Mouse (Mus musculus): Measurements from ENCODE around the gene R3hdm2.

The R3hdm2 gene

GRCm38 (mm10) chr10:127353909-127354895 is 25.9 kb upstream of the R3hdm2 start, which contains the start of gene Inhbe:
Inhbe (minus strand) TSS chr10:127354411.
- DNase-seq = peak in 1 of 2 experiments; percentile 51

DNA sequence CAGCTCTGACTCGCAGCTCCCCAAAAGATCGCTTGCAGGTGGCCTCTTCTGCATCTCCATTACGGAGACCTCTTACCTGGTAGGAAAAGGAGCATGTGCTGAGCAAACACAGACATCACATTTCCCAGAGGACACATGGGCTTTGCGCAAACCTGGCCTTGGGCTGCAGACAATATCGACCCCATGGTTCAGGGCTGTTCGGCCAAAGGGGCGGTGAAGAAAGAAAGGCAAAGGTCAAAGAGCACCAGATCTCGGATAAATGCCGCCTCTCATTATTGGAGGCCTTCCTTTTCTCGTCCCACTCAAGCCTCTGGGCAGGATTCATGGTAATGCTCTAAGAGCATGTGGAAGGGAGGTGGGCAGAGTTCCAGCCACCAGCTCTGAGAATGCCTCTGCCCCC is 24.8 kb upstream of the R3hdm2 start:
- no peak for DNase-seq

DNA sequence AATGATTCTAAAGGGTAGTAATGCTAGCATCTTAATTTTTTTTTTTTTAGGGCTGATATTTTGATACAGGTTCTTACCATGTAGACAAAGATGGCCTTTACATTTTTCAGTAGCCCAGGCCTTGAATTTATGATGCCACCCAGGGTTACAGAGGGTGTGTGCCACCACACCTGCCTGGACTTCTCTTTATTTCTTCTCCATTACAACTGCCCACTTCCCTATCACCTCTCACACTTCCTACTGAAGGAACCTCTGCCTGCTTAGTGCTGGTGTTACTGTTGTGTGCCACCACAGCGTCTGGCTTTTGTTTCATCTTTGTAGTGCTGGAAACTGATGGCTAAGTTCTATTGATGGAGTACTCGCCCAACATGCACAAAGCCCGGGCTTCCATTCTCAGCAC is 19.4 kb upstream of the R3hdm2 start:
- DNase-seq = no peak

DNA sequence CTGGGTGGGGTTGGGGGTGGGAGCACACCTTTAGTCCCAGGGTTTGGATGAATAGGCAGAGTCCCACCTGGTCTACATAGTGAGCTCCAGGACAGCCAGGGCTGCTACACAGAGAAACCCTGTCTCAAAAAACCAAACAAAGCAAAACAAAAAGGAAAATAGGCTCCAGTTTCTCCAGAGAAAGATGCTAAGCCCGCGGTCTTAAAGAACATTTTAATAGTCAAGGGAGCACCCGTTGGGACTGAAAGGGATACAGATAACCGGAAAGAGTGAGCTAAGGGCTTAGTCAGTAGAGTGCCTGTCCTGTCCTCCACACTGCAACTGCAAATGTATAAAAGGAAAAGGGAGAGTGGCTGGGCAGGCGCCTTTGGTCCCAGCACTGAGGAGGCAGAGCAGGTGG is 13.0 kb upstream of the R3hdm2 start:
- DNase-seq = no peak

DNA sequence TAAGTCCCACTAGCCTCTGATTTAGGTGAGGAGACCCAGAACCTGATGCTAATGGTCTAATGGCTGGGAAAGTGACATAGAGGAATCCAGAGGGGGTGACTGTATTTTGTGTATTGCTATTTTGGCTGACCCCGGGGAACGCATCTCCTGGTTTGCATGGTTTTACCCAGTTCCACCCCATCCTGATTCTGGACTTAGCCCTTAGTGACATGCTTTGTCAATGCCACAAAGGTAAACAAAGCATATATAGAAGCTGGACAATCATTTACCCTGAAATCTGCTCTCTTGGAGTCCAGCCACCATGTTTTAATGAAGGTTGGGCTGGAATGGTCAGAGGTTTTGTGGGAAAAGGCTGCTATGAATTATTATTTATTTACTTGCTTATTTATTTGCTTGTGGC is 11.9 kb upstream of the R3hdm2 start:
- no peak for DNase-seq

DNA sequence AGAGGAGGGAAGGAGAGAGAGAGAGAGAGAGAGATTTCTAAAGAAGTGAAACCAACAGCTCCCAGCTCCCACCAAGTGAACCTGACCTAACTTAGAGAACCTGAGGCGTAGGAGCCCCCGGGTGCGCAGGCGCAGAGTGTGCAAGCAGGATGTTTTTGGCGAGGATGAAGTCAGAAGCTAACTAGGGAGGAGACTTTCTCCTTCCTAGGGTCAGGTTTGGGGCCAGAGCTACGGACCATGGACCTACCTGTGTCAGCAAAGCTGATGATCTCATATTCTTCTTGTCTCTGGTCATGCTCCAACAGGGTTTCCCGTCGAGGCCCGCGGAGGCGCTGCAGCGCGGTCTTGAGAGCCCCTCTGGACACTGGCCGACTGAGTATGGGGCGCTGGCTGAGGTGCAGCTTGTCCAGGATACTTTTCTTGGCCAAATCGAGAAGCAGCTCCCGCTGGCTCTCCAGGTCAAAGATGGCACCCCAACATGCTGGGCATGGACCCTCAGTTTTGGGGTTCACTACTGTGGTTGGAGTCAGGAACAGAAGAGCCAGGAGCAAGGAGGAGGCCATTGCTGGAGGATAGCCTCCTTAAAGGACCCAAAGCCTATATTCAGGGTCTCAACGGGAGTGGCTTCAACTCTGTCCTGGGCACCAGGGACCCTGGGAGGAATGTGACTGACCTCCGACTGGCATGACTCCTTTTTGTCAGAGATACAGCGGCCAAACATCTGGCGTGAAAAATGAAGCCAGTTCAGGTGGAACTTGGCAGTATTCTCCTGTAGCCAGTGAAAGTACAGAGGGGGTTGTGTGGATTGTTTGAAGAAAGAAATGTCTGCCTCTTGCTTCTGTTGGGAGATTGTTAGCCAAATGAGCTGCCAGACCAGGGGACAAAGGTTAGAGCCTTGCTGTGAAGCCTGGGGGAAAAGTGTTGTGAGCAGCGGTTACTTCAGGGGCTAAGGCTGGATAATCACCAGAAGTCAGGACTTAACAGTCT is 10.0 kb upstream of the R3hdm2 start, which contains the start of gene Inhbc:
TSS of gene Inhbc (minus strand) at position 598 of the 987 bp plus-strand sequence.
- DNase-seq = no peak

DNA sequence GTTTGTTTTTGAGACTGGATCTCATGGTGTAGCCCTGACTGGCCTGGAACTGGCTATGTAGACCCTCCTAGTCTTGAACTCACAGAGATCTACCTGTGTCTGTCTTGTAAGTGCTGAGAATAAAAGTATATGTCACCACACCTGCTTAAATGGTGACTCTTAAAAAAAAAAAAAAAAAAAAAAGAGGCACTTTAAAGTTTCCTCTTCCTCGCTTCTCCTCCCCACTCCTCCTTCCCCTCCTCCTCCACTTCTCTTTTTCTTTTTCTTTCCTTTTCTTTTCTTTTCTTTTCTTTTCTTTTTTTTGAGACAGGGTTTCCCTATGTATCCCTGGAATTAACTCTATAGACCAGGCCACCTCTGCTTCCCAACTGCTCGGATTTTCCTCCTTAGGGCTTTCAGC is 9.1 kb upstream of the R3hdm2 start:
- DNase-seq = no peak

- no peak for DNase-seq
These were observed 2.4 kb upstream of the R3hdm2 start for GRCm38 (mm10) chr10:127377700-127378099.

DNA sequence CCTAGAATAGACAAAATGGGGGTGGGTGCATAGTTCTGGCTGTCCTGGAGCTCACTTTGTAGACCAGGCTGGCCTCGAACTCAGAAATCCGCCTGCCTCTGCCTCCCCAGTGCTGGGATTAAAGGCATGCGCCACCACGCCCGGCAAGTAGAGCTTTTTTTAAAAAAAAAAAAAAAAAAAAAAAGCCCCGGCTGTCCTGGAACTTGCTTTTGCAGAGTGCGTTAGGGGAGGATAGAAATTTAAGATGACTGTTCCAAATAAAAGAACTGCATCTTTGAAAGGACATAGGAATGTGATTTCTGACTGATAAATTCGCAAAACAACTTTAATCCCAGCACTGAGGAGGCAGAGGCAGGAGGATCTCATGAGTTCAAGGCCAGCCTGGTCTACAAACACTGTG is 473 bp upstream of the R3hdm2 start:
- DNase-seq = no peak

- peak; percentile 79 to 87 for DNase-seq
These were observed 928 bp downstream of the R3hdm2 start for GRCm38 (mm10) chr10:127380767-127381742.

- DNase-seq = no peak
These were observed 1.6 kb downstream of the R3hdm2 start for GRCm38 (mm10) chr10:127381743-127382134.

- DNase-seq = no peak
These were observed 11.6 kb downstream of the R3hdm2 start for GRCm38 (mm10) chr10:127391774-127392173.

GRCm38 (mm10) chr10:127404701-127405100 is 24.6 kb downstream of the R3hdm2 start:
- DNase-seq = no peak

- no peak for DNase-seq
These were observed 27.3 kb downstream of the R3hdm2 start for GRCm38 (mm10) chr10:127407391-127407790.

- DNase-seq = no peak
These were observed 32.0 kb downstream of the R3hdm2 start for GRCm38 (mm10) chr10:127412101-127412500.

DNA sequence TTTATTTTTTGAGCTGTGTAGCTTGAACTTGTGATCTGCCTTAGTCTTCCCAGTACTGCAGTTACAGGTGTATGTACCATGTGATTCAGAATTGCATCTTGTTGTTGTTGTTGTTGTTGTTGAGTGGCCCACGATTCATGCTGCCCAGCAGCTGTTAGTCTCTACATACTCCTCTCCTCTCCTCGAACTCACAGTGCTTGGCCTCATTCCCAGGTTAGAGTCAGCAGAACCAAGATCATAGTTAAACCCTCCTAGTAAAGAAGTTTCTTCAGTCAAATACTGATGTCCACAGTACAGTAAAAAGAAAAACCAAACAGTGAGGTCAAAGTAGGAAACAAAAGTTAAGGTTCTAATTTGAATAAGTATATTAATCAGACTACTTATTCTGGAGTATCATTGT is 32.6 kb downstream of the R3hdm2 start:
- no peak for DNase-seq

DNA sequence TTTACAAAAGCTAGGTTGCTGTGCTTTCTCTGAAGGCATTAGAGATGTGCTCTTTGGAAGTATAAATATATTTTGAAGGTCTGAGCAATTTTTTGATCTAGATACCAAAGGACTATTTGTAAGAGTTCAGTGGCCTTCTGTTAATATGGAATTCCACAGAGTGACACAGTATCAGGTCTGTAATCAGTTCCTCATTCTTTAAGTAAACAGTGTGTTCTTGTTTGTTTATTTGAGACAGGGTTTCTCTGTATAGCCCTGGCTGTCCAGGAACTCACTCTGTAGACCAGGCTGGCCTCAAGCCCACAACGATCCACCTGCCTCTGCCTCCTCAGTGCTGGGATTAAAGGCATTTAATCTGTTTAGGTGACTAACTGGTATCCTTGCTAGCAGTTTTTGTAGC is 33.5 kb downstream of the R3hdm2 start:
- DNase-seq = no peak

DNA sequence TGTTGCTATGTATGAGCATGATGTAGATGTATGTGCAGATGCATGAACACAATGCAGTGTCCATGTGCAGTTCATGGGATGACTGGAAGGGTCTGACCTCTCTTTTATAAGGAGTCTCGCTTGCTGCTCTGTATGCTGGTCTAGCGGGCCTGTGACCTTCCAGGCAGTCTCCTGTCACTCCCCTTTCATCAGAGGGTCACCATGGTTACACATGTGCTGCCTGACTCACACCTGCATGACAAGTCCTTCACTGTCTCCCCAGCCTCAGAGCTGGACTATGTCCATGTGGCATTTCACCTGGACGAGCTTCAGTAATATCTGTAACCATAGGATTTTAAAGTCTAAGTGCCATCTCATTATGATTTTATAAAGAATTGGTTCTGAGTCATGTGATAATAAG is 34.0 kb downstream of the R3hdm2 start:
- DNase-seq = no peak

DNA sequence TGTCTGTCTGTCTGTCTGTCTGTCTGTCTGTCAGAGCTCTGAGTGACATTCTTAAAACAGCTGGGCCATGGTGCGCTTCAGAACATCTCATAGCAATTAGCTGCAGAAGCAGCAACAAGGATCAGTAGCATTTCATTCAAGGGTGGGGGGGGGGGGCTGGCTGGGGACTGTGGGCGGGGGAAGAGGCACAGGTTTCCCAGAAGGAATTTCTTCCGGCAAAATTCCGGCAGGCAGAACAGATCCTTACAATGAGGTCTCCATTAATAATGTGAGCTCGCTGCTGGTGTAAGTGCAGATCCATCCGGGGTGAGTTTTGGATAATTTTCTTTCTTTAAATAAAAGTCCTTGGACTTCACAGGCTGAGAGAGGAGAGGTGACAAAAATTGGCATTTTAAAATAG is 40.0 kb downstream of the R3hdm2 start:
- no peak for DNase-seq

DNA sequence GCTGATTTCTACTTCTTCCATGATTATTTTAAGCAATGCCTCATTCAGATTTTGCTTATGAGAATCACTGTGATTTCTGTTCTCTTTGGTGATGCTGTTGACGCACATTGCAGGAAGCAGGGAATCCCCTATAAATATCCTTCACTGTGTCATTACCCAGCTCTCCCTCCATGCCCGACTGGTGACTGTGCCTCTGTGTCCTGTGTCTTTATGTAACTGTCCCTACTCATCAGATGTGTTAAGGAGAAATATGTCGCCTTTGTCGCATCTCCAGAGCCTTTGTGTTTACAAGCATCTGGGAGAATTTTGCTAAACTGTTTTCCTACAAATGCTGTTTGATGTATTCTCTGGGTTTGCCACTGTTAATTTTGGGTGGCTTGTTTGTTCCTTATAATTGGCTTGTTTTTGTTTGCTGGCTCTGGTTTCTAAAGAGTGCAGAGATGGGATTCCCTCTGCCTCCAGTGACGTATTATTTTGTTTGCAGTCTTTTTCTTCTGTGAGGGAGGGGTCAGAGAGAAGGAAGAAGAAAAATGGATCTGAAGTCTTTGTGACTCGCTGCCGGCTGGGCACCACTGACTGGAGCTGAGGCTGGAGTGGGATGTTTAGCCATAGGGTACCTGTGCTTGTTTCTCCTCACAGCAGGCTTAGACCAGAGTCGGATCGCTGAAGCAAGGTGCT is 40.7 kb downstream of the R3hdm2 start:
- DNase-seq = no peak

DNA sequence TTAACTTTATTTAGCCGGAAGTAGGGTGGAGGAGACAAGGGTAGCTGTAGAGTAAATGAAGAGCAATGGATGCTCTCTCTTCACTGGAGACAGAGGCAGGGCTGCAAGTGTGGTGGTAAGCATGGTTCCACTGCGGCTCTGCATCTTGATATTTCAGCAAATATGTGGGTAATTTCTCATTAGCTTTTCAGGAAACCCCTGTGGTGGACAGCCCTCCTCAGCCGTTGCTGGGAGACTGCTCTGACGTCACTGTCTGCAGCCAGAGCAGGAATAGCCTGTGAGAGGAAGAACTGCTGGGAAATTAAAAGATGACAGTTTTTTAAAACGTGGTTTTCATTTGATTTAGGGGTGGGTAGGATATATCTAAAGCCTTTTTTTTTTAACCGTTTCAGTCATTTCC is 41.9 kb downstream of the R3hdm2 start:
- DNase-seq = peak; percentile 54 to 57

Measured in lung, postnatal 4 days (tissue).